Mouse (Mus musculus): ENCODE results near the gene Fam234a. TPM values are rescaled to one million over a fixed set of nuclear protein-coding genes. Genes with fewer than 3 reads are reported as not detected.
A peak's percentile ranks its signal among the peaks of the same experiment; 100 is the strongest.

The Fam234a gene
- total and polyA plus RNA-seq, 3 experiments: 0.10 TPM; not detected in 2

- H3K9ac ChIP-seq (ENCODE audit: control insufficient read depth, low read depth, low read length, poor library complexity, severe bottlenecking): no peak overlapping the region
- H3K36me3 ChIP-seq (ENCODE audit: control insufficient read depth in 1 of 2, insufficient read depth in 2 of 2, low read length in 2 of 2): peaks cover 0 to 16% of the 10 kb centered on the region in 2 experiments; a peak in 2 of 4 replicates
- H3K9me3 ChIP-seq (replicated peaks; ENCODE audit: insufficient read depth, low read length): no peaks in the 10 kb centered on the region
- no peaks in the 10 kb centered on the region for H3K79me2 ChIP-seq (ENCODE audit: control insufficient read depth, insufficient read depth, low read length, poor library complexity)
- no peak overlapping the region for H3K27ac ChIP-seq (ENCODE audit: control insufficient read depth, low read depth, low read length)
- TF ChIP-seq TCF12 (IDR thresholded peaks at IDR 0.05; ENCODE audit: low read depth, low read length): 0 out of 2 replicates have a peak, but pooled peaks have one; percentile 14
- TF ChIP-seq MAX (IDR thresholded peaks at IDR 0.05; ENCODE audit: low read length): 0 out of 2 replicates have a peak, but pooled peaks have one; percentile 21
- 0 out of 2 replicates have a peak, but pooled peaks have one; percentile 16 for TF ChIP-seq ZKSCAN1 (IDR thresholded peaks at IDR 0.05; ENCODE audit: low read depth, low read length)
- TF ChIP-seq SMC3 (IDR thresholded peaks at IDR 0.05; ENCODE audit: low read depth, low read length): peak; percentile 69
- TF ChIP-seq GATA1 (IDR thresholded peaks at IDR 0.05; ENCODE audit: low read depth, low read length): 0 out of 2 replicates have a peak, but pooled peaks have one; percentile 19
- TF ChIP-seq RCOR1 (IDR thresholded peaks at IDR 0.05; ENCODE audit: low read depth, low read length): peak; percentile 19; the same call in 1 of the 2 replicates
- no peak for TF ChIP-seq ETS1 (IDR thresholded peaks at IDR 0.05; ENCODE audit: low read depth, low read length)
- no peak for TF ChIP-seq ZMIZ1 (IDR thresholded peaks at IDR 0.05; ENCODE audit: low read depth, low read length)
- 0 out of 2 replicates have a peak, but pooled peaks have one; percentile 25 for TF ChIP-seq ELF1 (IDR thresholded peaks at IDR 0.05; ENCODE audit: low read depth, low read length)
- TF ChIP-seq ZC3H11A (IDR thresholded peaks at IDR 0.05; ENCODE audit: low read depth, low read length): peak; percentile 80
- peak; percentile 76 to 85 (median 79) for TF ChIP-seq CTCF (IDR thresholded peaks at IDR 0.05 in 2 of 3, conservative IDR thresholded peaks at IDR 0.05 in 1 of 3; ENCODE audit: control insufficient read depth in 1 of 3, insufficient read depth in 1 of 3, low read depth in 2 of 3, low read length in 3 of 3, poor library complexity in 1 of 3, severe bottlenecking in 1 of 3)
- TF ChIP-seq EP300 (IDR thresholded peaks at IDR 0.05; ENCODE audit: low read depth in 1 of 2, low read length in 2 of 2): 0 out of 4 replicates have a peak, but pooled peaks have one; percentile 4 to 21
- TF ChIP-seq JUND (IDR thresholded peaks at IDR 0.05; ENCODE audit: low read depth, low read length): no peak
- TF ChIP-seq ZNF384 (IDR thresholded peaks at IDR 0.05; ENCODE audit: low read depth, low read length): peak; percentile 81
- TF ChIP-seq MYC (IDR thresholded peaks at IDR 0.05; ENCODE audit: low read depth, low read length): no peak
- no peak for TF ChIP-seq USF1 (IDR thresholded peaks at IDR 0.05; ENCODE audit: low read depth, low read length)
- peak; percentile 79 for TF ChIP-seq RAD21 (IDR thresholded peaks at IDR 0.05; ENCODE audit: low read depth, low read length)
- TF ChIP-seq E2F4 (IDR thresholded peaks at IDR 0.05; ENCODE audit: borderline replicate concordance, low read depth, low read length): no peak
- no peak overlapping the region for H3K4me3 ChIP-seq (ENCODE audit: control insufficient read depth in 1 of 2, insufficient read depth in 1 of 2, low read depth in 2 of 2, low read length in 2 of 2)
- H3K27me3 ChIP-seq (ENCODE audit: control insufficient read depth in 1 of 2, insufficient read depth in 2 of 2, low read length in 2 of 2): no peaks in the 10 kb centered on the region
- peaks cover 8 to 23% of the 10 kb centered on the region in 2 experiments for H3K4me1 ChIP-seq (ENCODE audit: control insufficient read depth in 1 of 2, insufficient read depth in 2 of 2, low read length in 2 of 2)
- DNase-seq (ENCODE audit: low read depth, low spot score): peak; percentile 79
Observed at GRCm38 (mm10) chr17:26232863-26233262, 11.2 kb downstream of the Fam234a start.

- Histone ChIP-seq H3K79me2 (ENCODE audit: control insufficient read depth, insufficient read depth, low read length, poor library complexity) (no peaks in the 10 kb centered on the region), H3K4me3 (ENCODE audit: control insufficient read depth in 1 of 2, insufficient read depth in 1 of 2, low read depth in 2 of 2, low read length in 2 of 2) (no peak overlapping the region), H3K4me1 (ENCODE audit: control insufficient read depth in 1 of 2, insufficient read depth in 2 of 2, low read length in 2 of 2) (peaks cover 8 to 12% of the 10 kb centered on the region in 2 experiments), H3K9ac (ENCODE audit: control insufficient read depth, low read depth, low read length, poor library complexity, severe bottlenecking) (no peak overlapping the region), H3K27me3 (ENCODE audit: control insufficient read depth in 1 of 2, insufficient read depth in 2 of 2, low read length in 2 of 2) (peaks cover 0 to 2% of the 10 kb centered on the region in 2 experiments; a peak in 1 of 4 replicates), H3K9me3 (replicated peaks; ENCODE audit: insufficient read depth, low read length) (no peaks in the 10 kb centered on the region), H3K27ac (ENCODE audit: control insufficient read depth, low read depth, low read length) (no peak overlapping the region), H3K36me3 (ENCODE audit: control insufficient read depth in 1 of 2, insufficient read depth in 2 of 2, low read length in 2 of 2) (peaks cover 0 to 4% of the 10 kb centered on the region in 2 experiments; a peak in 2 of 4 replicates)
- no peak for DNase-seq (ENCODE audit: low read depth, low spot score)
- no peak for TF ChIP-seq TAL1 (IDR thresholded peaks at IDR 0.05; ENCODE audit: low read length)
- no peak for TF ChIP-seq MAZ (IDR thresholded peaks at IDR 0.05; ENCODE audit: low read depth, low read length)
- no peak for TF ChIP-seq POLR2AphosphoS2 (IDR thresholded peaks at IDR 0.05; ENCODE audit: low read length)
- TF ChIP-seq EP300 (IDR thresholded peaks at IDR 0.05; ENCODE audit: low read depth in 1 of 2, low read length in 2 of 2): no peak
- no peak for TF ChIP-seq ETS1 (IDR thresholded peaks at IDR 0.05; ENCODE audit: low read depth, low read length)
- no peak for TF ChIP-seq MAFK (IDR thresholded peaks at IDR 0.05; ENCODE audit: borderline replicate concordance, low read depth, low read length)
Observed at GRCm38 (mm10) chr17:26231156-26231555, 12.9 kb downstream of the Fam234a start.
